ENCODE assay signal across 7 mouse cellular contexts in genomic region chr2:156904976-156905717, GRCm38 (mm10). TPM values are rescaled to one million over a fixed set of nuclear protein-coding genes. Genes with fewer than 3 reads are reported as not detected.
DNase-seq lines count a peak whose midpoint lies in the region; ATAC-seq and TF ChIP-seq lines count a peak whose summit lies in the region.

No protein-coding gene starts in this region.

- peak; percentile 86 for DNase-seq in 3T3-L1 (ENCODE audit: low read depth, low spot score)
- no peak for DNase-seq in CH12.LX (ENCODE audit: extremely low read depth)
- DNase-seq in cerebellum, adult 8-10 months = peak; percentile 76
- DNase-seq in gastrocnemius, adult 8-10 months (ENCODE audit: low spot score in 2 of 2) = peak; percentile 17 to 46
- DNase-seq in layer of hippocampus, adult 8-10 months (ENCODE audit: low spot score in 2 of 2) = peak; percentile 60 to 77
- peak; percentile 78 for DNase-seq in lung, postnatal 14 days

- TF ChIP-seq RAD21 in CH12.LX (IDR thresholded peaks at IDR 0.05; ENCODE audit: low read depth, low read length) = peak; percentile 47

- no peak for TF ChIP-seq EP300 in CH12.LX (IDR thresholded peaks at IDR 0.05; ENCODE audit: low read length)

- H3K79me2 ChIP-seq in CH12.LX (replicated peaks; ENCODE audit: control insufficient read depth, extremely low read depth, insufficient read depth, poor library complexity, severe bottlenecking) = no peaks in the 10 kb centered on the region

- H3K4me1 ChIP-seq in CH12.LX (ENCODE audit: control insufficient read depth in 1 of 2, insufficient read depth in 2 of 2) = peaks cover 4 to 14% of the 10 kb centered on the region in 2 experiments; a peak in 3 of 4 replicates

- no peak for TF ChIP-seq POLR2A in CH12.LX (IDR thresholded peaks at IDR 0.05; ENCODE audit: low read depth, low read length)

- no peak overlapping the region for H3K9ac ChIP-seq in CH12.LX (ENCODE audit: insufficient read depth, low read depth)

- no peak overlapping the region for H3K27ac ChIP-seq in CH12.LX (ENCODE audit: insufficient read depth, low read depth)

- in situ Hi-C loops in CH12.LX (cut with MboI; ENCODE audit: low pct_ligation_motif_present, low pct_unique_long_range_greater_than_20kb, low sequenced_read_pairs) = no loop called here

- no peak for ATAC-seq in erythroblast, adult 5-6 weeks (replicated peaks; ENCODE audit: low FRiP score, poor library complexity, severe bottlenecking)

- dilution Hi-C loops in CH12.LX (cut with MboI; ENCODE audit: extremely low pct_ligation_motif_present, extremely low pct_unique_long_range_greater_than_20kb, low sequenced_read_pairs) = no loop called here

- H3K27me3 ChIP-seq in CH12.LX (replicated peaks) = no peaks in the 10 kb centered on the region

- no peak overlapping the region for H3K4me2 ChIP-seq in CH12.LX (ENCODE audit: insufficient read depth, low read depth, poor library complexity, severe bottlenecking)

- H3K36me3 ChIP-seq in CH12.LX (replicated peaks in 1 of 2; ENCODE audit: control insufficient read depth in 1 of 2, insufficient read depth in 1 of 2, low read length in 1 of 2) = no peaks in the 10 kb centered on the region

- H3K4me3 ChIP-seq in CH12.LX (replicated peaks in 1 of 3; ENCODE audit: low read depth in 2 of 3, low read length in 2 of 3, poor library complexity in 1 of 3) = no peak overlapping the region

- TF ChIP-seq CTCF in CH12.LX (conservative IDR thresholded peaks at IDR 0.05 in 1 of 2, IDR thresholded peaks at IDR 0.05 in 1 of 2; ENCODE audit: low read depth in 2 of 2, low read length in 2 of 2) = peak in 1 of 2 experiments; percentile 46; a peak in 2 of 4 replicates

- no peaks in the 10 kb centered on the region for H3K9me3 ChIP-seq in CH12.LX (replicated peaks; ENCODE audit: low read length)

TF ChIP-seq in CH12.LX, 34 proteins besides CTCF, POLR2A, EP300 and RAD21:
- no peak for TF ChIP-seq NELFE (IDR thresholded peaks at IDR 0.05; ENCODE audit: low read depth, low read length)
- peak; percentile 46 for TF ChIP-seq SMC3 (IDR thresholded peaks at IDR 0.05; ENCODE audit: low read depth, low read length)
- TF ChIP-seq ZMIZ1 (IDR thresholded peaks at IDR 0.05; ENCODE audit: low read depth, low read length) = no peak
- TF ChIP-seq ZC3H11A (IDR thresholded peaks at IDR 0.05; ENCODE audit: low read depth, low read length) = no peak

RNA-seq across cellular contexts. Expression of gene Sla2, which starts 18.2 kb away (rescaled TPM):
- 3.2 and 3.8 TPM in 2 replicates for total RNA-seq in CH12.LX (2012; rRNA removed)
- total RNA-seq in CH12.LX (2014; rRNA removed) = 0.49 and 1.1 TPM in 2 replicates
- polyA plus RNA-seq in CH12.LX (2012; ENCODE audit: insufficient read length, low read depth) = 1.4 and 1.9 TPM in 2 replicates
- not detected for total RNA-seq in gastrocnemius, adult 8-10 months (2022)
- under 1 TPM; 0.30 to 0.70 (median 0.41) TPM for total RNA-seq in layer of hippocampus, adult 8-10 months (2022)
- 1.5 and 1.7 TPM in 2 replicates for total RNA-seq in erythroblast, adult 5-6 weeks (2015; ENCODE audit: low replicate concordance)
- total RNA-seq in erythroblast, adult 5-6 weeks (2017; ENCODE audit: low replicate concordance) = 0.28 TPM in 1 of 2 replicates, not detected in the other

RNA-seq across cellular contexts. Expression of gene Rab5if, which starts 42.2 kb away (rescaled TPM):
- total RNA-seq in CH12.LX (2012; rRNA removed) = 111 and 146 TPM in 2 replicates
- 182 and 186 TPM in 2 replicates for total RNA-seq in CH12.LX (2014; rRNA removed)
- 174 and 205 TPM in 2 replicates for polyA plus RNA-seq in CH12.LX (2012; ENCODE audit: insufficient read length, low read depth)
- 10 to 100 TPM; 84.3 to 97.1 (median 88.1) TPM for total RNA-seq in gastrocnemius, adult 8-10 months (2022)
- total RNA-seq in layer of hippocampus, adult 8-10 months (2022) = 10 to 100 TPM; 80.0 to 94.3 (median 87.5) TPM
- total RNA-seq in erythroblast, adult 5-6 weeks (2015; ENCODE audit: low replicate concordance) = 74.6 and 109 TPM in 2 replicates
- total RNA-seq in erythroblast, adult 5-6 weeks (2017; ENCODE audit: low replicate concordance) = 42.8 and 46.2 TPM in 2 replicates

RNA-seq across cellular contexts. Expression of gene 4930518I15Rik, which starts 47.4 kb away (rescaled TPM):
- total RNA-seq in CH12.LX (2012; rRNA removed) = 0.63 and 0.72 TPM in 2 replicates
- 0.35 and 0.51 TPM in 2 replicates for total RNA-seq in CH12.LX (2014; rRNA removed)
- polyA plus RNA-seq in CH12.LX (2012; ENCODE audit: insufficient read length, low read depth) = 0.30 and 0.81 TPM in 2 replicates
- under 1 TPM; 0.22 to 0.86 (median 0.40) TPM for total RNA-seq in gastrocnemius, adult 8-10 months (2022)
- 1 to 10 TPM; 2.6 to 4.2 (median 3.9) TPM for total RNA-seq in layer of hippocampus, adult 8-10 months (2022)
- total RNA-seq in erythroblast, adult 5-6 weeks (2015; ENCODE audit: low replicate concordance) = not detected in 2 replicates
- 3.3 and 4.6 TPM in 2 replicates for total RNA-seq in erythroblast, adult 5-6 weeks (2017; ENCODE audit: low replicate concordance)
